Mouse (Mus musculus) thymus, postnatal 4 days (tissue): ENCODE data around the gene Col4a4.

ENCODE experiments used
- DNase-seq: peaks from one replicate; pipeline ENCODE4 v3.0.0; 2021

Gene Col4a4

GRCm38 (mm10) chr1:82586713-82587399 is at the start of gene Col4a4, which contains the start of gene Col4a3:
Col4a4 (minus strand) TSS chr1:82586849.
Col4a3 (plus strand) TSS chr1:82586921.
- no peak for DNase-seq

DNA sequence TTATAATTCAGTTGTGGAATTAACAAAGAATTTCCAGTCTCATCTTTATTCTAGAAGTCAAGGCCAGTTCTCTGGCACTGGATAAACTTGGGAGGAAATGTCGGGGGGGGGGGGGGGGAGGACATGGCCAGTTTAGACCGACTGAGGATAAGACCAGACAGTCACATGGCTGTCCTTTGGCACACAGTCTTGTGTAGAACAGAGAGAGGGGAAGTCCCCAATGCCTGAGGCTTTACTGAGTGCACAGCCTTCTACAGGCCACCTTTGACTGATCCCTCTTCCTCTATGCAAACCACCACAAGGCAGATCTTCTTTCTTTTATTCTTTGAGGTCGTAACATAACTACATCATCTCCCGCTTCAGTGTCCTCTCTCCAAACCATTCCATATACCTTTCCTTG is 49.7 kb upstream of the Col4a4 start:
- DNase-seq, result no peak

DNA sequence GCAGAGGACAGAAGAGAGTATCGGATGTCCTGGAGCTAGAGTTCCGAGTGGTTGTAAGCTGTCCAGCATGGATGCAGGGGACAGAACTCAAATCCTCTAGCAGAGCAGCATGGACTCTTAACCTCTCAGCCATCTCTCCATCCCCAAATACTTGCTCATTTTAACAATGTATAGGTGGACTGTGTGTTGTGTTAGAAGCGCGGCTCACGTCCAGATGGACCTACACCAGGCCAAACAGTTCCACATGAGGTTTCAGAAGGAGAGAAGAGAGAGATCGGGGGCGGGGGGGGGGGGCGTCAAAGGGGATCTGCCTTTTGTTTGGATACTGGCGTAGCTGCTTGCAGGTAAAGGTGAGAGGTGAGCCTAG is 48.6 kb upstream of the Col4a4 start:
- no peak for DNase-seq

- DNase-seq, result peak; percentile 6
These were observed 48.0 kb upstream of the Col4a4 start for GRCm38 (mm10) chr1:82634545-82635253.

DNA sequence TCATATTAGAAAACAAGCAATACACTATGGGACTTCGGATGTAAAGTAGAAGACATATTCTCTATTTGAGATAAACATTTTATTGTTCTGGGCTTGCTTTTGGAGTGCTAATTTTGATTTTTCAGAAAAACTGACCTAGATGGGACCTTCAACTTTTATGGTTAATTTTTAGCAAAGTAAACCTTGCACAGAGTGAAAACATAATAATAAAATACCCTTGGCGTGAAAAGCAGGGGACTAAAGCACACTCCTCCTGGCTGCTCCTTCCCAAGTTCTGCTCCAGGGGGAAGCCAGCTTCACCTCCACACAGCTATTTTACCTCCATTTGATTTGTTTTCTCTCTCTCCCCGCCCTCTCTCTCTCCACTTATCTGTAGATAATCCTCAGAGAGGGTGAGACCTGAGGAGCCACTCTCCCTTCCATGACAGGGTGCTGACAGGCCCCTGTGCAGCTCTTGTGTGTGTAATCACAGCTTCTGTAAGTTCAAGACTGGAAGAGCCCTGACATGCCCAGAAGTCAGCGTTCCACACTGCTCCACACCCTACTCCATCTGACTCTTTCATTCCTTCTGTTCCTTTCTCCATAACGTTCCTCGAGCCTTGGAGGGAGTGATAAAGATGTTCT is 44.6 kb upstream of the Col4a4 start:
- DNase-seq, result no peak

- no peak for DNase-seq
These were observed 42.8 kb upstream of the Col4a4 start for GRCm38 (mm10) chr1:82629495-82629894.

GRCm38 (mm10) chr1:82627652-82628051 is 41.0 kb upstream of the Col4a4 start:
- no peak for DNase-seq

- no peak for DNase-seq
These were observed 38.8 kb upstream of the Col4a4 start for GRCm38 (mm10) chr1:82625474-82625873.

- DNase-seq, result no peak
These were observed 38.3 kb upstream of the Col4a4 start for GRCm38 (mm10) chr1:82624934-82625333.

GRCm38 (mm10) chr1:82619981-82620380 is 33.3 kb upstream of the Col4a4 start:
- DNase-seq, result no peak

DNA sequence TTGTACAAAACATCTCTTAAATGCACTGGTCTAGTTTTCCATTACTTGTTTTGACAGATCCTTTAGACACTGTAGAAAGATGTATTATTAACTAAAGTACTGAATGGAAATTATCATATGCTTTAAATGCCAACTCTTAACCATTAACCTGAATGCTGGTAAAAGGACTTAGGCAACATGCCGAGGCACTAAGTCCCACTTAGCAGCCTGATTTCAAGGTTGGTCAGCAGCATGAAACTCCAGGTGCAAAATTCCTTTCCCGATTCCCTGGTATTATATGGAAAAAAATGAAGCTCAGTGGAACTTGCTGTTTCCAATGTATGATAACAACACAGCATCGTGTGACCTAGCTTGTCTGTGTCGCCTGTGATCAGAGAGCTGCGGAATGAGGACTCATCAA is 31.9 kb upstream of the Col4a4 start:
- no peak for DNase-seq

GRCm38 (mm10) chr1:82618001-82618400 is 31.4 kb upstream of the Col4a4 start:
- DNase-seq, result no peak

DNA sequence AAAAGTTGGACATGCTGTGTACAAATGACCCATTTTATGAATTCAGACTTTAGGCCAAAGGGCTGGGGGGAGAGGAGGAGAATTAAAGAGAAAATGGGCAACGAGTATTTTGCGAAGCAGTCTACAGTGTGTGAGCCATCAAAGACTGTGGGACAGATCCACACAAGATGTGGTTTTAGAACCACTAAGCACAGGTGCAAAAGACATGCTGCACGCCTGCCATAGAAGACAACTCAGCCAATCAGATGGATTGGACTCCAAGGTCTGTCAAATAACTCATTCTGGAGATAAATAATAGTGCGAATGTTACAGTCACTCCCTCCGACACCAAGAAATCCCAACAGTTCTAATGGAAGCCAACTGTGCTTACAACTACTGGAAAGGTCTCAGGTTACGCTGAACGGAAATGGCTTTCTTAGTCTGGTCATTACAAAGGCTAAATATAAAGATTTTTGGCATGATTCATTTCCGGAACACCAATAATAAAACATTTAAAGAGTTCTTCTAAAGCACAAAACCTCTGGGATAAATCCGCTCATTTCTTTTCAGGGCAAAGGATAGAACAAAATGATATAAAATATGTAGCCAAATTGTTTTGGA is 25.5 kb upstream of the Col4a4 start:
- no peak for DNase-seq

DNA sequence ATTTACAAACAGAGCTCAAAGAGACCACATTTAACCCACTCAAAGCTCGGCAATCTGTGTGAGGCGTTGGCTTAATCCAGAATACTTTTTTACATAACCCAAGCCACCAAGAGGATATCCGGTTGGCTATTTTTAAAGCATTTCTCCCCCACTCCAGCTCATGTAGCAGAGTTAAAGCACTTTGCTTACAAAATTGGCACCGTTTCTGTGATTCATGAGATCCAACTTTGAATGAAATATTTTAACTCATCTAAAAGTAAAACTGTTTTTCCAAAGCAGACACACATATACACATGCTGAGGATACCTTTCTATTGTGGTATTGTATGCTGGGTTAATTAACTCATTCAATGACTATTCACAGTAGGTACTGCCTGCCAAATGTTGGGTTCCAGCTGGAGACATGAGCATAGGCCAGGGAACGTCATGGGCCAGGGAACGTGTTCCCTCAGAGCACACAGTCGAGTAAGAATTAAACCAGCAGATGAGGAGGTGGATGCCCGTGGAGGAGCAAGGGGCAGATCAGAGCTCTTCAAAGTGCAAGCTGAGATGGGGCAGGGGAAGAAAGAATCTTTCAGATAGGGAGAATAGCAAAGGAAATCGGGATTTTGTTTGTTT is 22.1 kb upstream of the Col4a4 start:
- DNase-seq, result no peak

- no peak for DNase-seq
These were observed 19.2 kb upstream of the Col4a4 start for GRCm38 (mm10) chr1:82605856-82606255.

GRCm38 (mm10) chr1:82605347-82605746 is 18.7 kb upstream of the Col4a4 start:
- DNase-seq, result no peak

DNA sequence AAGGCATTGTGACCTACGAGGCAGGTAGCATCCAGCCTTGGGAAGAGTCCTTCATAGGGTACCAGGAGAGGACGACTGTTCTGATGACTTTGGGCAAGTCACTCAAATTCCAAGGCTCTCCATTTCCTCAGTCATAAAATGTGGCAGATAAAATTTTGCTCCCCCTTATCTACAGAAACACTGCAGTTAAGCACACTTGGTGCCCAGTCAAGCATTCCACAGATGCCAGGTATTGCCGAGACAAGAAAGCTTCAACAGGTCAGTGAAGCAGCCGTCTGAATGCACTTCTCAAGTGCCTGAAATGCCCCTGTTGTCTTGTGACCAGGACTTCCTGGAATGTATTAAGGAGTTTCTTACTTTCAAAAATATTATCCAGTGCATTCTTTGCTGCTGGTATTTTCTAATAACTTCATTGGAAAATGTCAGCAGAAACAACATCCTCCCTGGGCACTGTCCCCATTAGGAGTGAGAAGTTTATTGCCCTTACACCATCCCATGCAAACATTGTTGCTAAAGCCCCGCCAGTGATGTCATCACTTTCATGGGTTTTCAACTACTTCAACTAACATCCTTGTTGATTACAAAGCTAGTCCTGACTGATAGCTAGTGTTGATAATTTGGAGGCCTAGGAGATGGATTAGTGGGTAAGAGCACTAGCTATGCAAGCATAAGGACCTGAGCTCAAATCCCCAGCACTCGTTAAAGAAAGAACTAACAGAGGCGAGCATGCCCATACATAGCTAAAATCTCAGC is 16.7 kb upstream of the Col4a4 start:
- no peak for DNase-seq

DNA sequence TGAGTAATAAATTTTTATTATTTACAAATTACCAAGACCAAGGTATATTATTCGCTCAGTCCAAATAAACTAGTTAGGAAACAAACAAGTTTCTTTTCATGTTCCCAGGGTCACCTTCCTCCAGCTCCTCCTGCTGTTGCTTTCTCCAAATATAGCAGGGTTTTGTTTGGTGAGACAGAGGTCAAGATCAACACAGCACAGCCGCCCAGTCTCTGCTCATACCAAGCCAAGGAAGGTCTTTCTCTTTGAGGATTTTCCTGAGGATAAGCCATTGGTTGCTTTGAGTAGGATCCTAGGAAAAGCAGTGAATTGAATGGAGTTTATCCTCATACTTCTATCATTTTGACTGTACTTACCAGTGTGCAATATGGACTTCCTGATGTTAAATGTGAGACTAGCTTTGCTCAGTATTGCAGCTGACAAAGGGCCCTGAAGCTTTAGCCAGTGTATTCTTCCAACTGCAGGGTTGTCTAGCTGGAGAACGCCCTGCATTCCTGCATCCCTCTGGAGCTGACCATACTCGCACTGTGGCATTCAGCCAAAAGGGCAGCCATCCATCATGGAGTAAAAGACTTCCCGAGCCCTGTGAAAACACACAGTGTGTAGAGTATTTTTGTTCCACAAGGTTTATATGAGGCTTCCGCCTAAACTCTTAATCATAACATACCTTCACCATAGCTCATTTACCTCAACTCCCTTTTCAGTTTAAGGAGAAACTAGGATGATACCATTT is 10.4 kb upstream of the Col4a4 start:
- no peak for DNase-seq

DNA sequence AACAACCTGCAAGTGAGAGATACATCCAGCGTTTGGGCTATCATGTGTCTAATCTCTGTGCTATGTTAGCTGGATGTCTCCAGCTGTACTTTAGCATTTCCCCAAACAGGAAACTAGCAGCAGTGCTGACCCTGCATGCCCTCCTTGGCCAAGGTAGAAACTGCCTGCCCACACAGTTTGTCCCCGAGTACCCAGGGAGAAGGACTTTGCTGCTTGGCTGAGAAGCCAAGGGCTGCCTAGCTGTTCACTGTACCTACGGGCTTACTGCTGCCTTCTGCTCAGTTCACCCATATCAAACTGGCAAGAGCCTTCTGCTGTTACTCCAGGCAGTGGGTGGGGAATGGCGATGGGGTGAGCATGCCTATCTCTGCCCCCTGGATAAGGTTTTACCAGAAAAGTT is 3.6 kb upstream of the Col4a4 start:
- no peak for DNase-seq

DNA sequence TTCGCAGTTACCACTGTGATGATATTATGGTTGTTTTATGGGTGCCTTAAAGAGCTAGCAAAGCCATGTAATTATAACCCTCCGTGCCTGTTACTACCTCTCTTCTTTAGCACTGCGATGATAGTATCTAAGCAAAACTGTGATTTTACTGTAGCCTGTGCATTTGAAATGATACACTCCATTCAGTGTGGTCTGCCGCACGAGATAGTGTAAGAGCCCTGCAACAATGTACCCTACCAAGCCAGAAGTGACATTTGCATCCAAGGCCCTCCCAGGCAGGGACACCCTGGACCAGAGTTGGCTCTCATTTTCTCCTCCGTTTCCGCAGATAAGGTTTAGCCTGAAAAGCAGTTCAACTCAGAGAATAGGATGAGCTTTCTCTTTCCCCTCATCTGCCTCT is 668 bp downstream of the Col4a4 start:
- no peak for DNase-seq

- no peak for DNase-seq
These were observed 8.3 kb downstream of the Col4a4 start for GRCm38 (mm10) chr1:82578320-82578719.

- no peak for DNase-seq
These were observed 8.7 kb downstream of the Col4a4 start for GRCm38 (mm10) chr1:82577915-82578314.
